Mouse (Mus musculus): ENCODE results near the gene Dkk3. TPM values are rescaled to one million over a fixed set of nuclear protein-coding genes. Genes with fewer than 3 reads are reported as not detected.

Gene Dkk3
- total RNA-seq, 2 experiments from 2014 or later = 283 to 293 TPM

GRCm38 (mm10) chr7:112084222-112084621 is 74.6 kb downstream of the Dkk3 start:
- no peak for DNase-seq (ENCODE audit: low spot score in 2 of 2)

DNA sequence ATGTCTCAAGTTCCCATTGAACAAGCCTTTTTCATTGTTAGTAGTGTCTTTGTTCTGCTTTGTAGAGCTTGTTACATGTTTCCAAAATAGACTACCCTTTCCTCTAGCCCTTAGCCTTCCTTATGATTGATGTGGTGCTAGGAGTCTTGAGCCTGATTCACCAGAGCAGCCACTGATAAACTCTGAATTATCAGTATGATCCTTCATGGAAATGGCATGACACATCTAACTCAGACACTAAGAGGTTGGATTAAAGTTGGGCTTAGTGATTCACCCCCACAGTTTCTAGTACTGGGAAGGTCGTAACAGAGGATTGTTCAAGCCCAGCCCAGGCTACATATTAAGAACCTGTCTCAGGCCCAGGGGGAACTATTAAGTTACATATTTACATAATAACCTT is 76.2 kb downstream of the Dkk3 start:
- DNase-seq (ENCODE audit: low spot score in 2 of 2) = no peak

GRCm38 (mm10) chr7:112074868-112075267 is 84.0 kb downstream of the Dkk3 start:
- no peak for DNase-seq (ENCODE audit: low spot score in 2 of 2)

Other genes with a start within 250 kb of the Dkk3 start
- gene Usp47, start 135.6 kb downstream of the Dkk3 start, total RNA-seq (2021) = 10 to 100 TPM; 66.1 to 69.3 TPM
- gene Mical2, start 66.8 kb upstream of the Dkk3 start, total RNA-seq (2021) = 100 to 1,000 TPM; 611 to 639 TPM